Comparison of ENCODE assay signal across 12 mouse cellular contexts in genomic region chr2:17811943-17812670, GRCm38 (mm10).
DNase-seq lines count a peak whose midpoint lies in the region; ATAC-seq and TF ChIP-seq lines count a peak whose summit lies in the region.
"Had no signal": no experiment of that assay in that cellular context is flagged by ENCODE, and none has a peak within 500 bp of the region (broad histone marks: within the 10 kb centered on the region; RNA-seq: fewer than 3 reads in every experiment).

No protein-coding gene starts in this region.

- WGBS in kidney, embryonic 16.5 days, result 15% methylated on average over 7 of the region's 7 CpGs

- no peak overlapping the region for H3K4me3 ChIP-seq in kidney, embryonic 16.5 days (ENCODE audit: low read length)
- H3K4me3 ChIP-seq in gastrocnemius, adult 2 months, result no peak overlapping the region
- H3K4me3 ChIP-seq: neural tube, embryonic 12.5 days had no signal

- intact Hi-C loops in gastrocnemius, adult 2 months (cut with DNase I), result no loop called here

- no peak for TF ChIP-seq CTCF in gastrocnemius, adult 2 months (IDR thresholded peaks at IDR 0.05)

- H3K36me3 ChIP-seq in kidney, embryonic 16.5 days (ENCODE audit: insufficient read depth, low read length), result no peaks in the 10 kb centered on the region
- H3K36me3 ChIP-seq: neural tube, embryonic 12.5 days had no signal

- H3K9me3 ChIP-seq in kidney, embryonic 16.5 days (ENCODE audit: low read length), result no peaks in the 10 kb centered on the region
- H3K9me3 ChIP-seq: neural tube, embryonic 12.5 days had no signal

- H3K4me1 ChIP-seq in kidney, embryonic 16.5 days (ENCODE audit: insufficient read depth, low read length), result peaks cover 5% of the 10 kb centered on the region; the same call in 1 of the 2 replicates
- H3K4me1 ChIP-seq: neural tube, embryonic 12.5 days had no signal

- DNase-seq in kidney, adult 8-10 months, result no peak
- peak; percentile 68 for DNase-seq in ZHBTc4 (ENCODE audit: low read depth, low spot score)
- DNase-seq in embryo, embryonic 10.5 days (ENCODE audit: low spot score), result peak; percentile 60
- peak; percentile 4 for DNase-seq in kidney, postnatal 14 days
- DNase-seq in testis, postnatal 10 days (ENCODE audit: low spot score), result no peak
- no peak for DNase-seq in gastrocnemius, adult 2 months
- DNase-seq: cerebellum, adult 9-10 months; heart, postnatal 10 days; right cerebral cortex, adult 18-20 months; thymus, postnatal 25 days had no signal

- H3K27me3 ChIP-seq in kidney, embryonic 16.5 days (ENCODE audit: insufficient read depth, low read length), result no peaks in the 10 kb centered on the region
- H3K27me3 ChIP-seq: neural tube, embryonic 12.5 days had no signal

- H3K27ac ChIP-seq in kidney, embryonic 16.5 days (ENCODE audit: low read length), result no peak overlapping the region
- H3K27ac ChIP-seq in gastrocnemius, adult 2 months, result no peak overlapping the region
- H3K27ac ChIP-seq: neural tube, embryonic 12.5 days had no signal

- no peak overlapping the region for H3K9ac ChIP-seq in kidney, embryonic 16.5 days (replicated peaks; ENCODE audit: low read length)
- H3K9ac ChIP-seq: neural tube, embryonic 12.5 days had no signal

- H3K4me2 ChIP-seq in kidney, embryonic 16.5 days (replicated peaks; ENCODE audit: low read depth, low read length), result no peak overlapping the region
- H3K4me2 ChIP-seq: neural tube, embryonic 12.5 days had no signal

- ATAC-seq in kidney, embryonic 16.5 days (ENCODE audit: low FRiP score, low TSS enrichment), result peak; percentile 83

Comparison
In these comparisons a context has a peak if more than half of its experiments do, and no peak if none do; other contexts are left out.
1. DNase-seq: peak in ZHBTc4 (single experiment), embryo, embryonic 10.5 days (single experiment) and kidney, postnatal 14 days (single experiment); none in kidney, adult 8-10 months (0 of 2), testis, postnatal 10 days (single experiment) and gastrocnemius, adult 2 months (single experiment).